Mouse (Mus musculus): Measurements from ENCODE around the gene Os9.
A peak's percentile ranks its signal among the peaks of the same experiment; 100 is the strongest.

GRCm38 (mm10) chr10:127080901-127081780 lies 39.8 kb downstream of the Os9 start:
- TF ChIP-seq CTCF (IDR thresholded peaks at IDR 0.05; ENCODE audit: extremely low read depth, insufficient read depth, low read length) (no peak), POLR2A (IDR thresholded peaks at IDR 0.05; ENCODE audit: extremely low read depth, insufficient read depth, low read length) (peak; percentile 73)

Data from cortical plate, adult 2 months (tissue).